Mouse (Mus musculus) thymus, adult 2 months (tissue): Measurements from ENCODE around the gene Hivep1. TPM values are rescaled to one million over a fixed set of nuclear protein-coding genes. Genes with fewer than 3 reads are reported as not detected.

ENCODE experiments used
- DNase-seq: peaks from one replicate; pipeline ENCODE4 v3.0.0; 2021
- H3K27ac ChIP-seq: fragments of 200-500 bp; 2 replicates; pipeline ENCODE4 v1.5.1; 2012; ENCODE audit warnings: low read length, control low read depth; ENCODE audit not compliant: control insufficient read depth, insufficient read depth
- H3K27me3 ChIP-seq: fragments of 200-500 bp; 2 replicates; pipeline ENCODE4 v1.6.1; 2012; ENCODE audit warnings: mild to moderate bottlenecking, low read length, moderate library complexity, mixed read lengths; ENCODE audit not compliant: control insufficient read depth, insufficient read depth
- H3K36me3 ChIP-seq: fragments of 200-500 bp; 2 replicates; pipeline ENCODE4 v1.6.1; 2012; ENCODE audit warnings: mild to moderate bottlenecking, low read length, moderate library complexity; ENCODE audit not compliant: control insufficient read depth, insufficient read depth
- H3K4me1 ChIP-seq: fragments of 200-500 bp; replicated peaks from 2 replicates; pipeline ENCODE4 v1.6.1; 2012; ENCODE audit warnings: low read length; ENCODE audit not compliant: control insufficient read depth, insufficient read depth
- H3K4me3 ChIP-seq: fragments of 200-500 bp; 2 replicates; pipeline ENCODE4 v1.5.1; 2012; ENCODE audit warnings: mild to moderate bottlenecking, low read length, control low read depth, moderate library complexity; ENCODE audit not compliant: control insufficient read depth, insufficient read depth
- CTCF ChIP-seq: fragments of 200-500 bp; IDR thresholded peaks from 2 replicates; pipeline ENCODE4 v1.5.1; 2012; ENCODE audit warnings: mild to moderate bottlenecking, control low read depth, low read length, moderate library complexity, borderline replicate concordance; ENCODE audit not compliant: control insufficient read depth, poor library complexity, insufficient read depth; ENCODE audit errors: extremely low read depth
- POLR2A ChIP-seq: fragments of 200-500 bp; IDR thresholded peaks from 2 replicates; pipeline ENCODE4 v1.6.1; 2012; ENCODE audit warnings: mild to moderate bottlenecking, low read length, control low read depth, moderate library complexity; ENCODE audit not compliant: control insufficient read depth, poor library complexity, insufficient read depth; ENCODE audit errors: extremely low read depth
- WGBS: fragments of 180-500 bp; shearing (Covaris S2); methylation state at CpG from one replicate; pipeline ENCODE4 v1.1.7; 2018; 5-methylcytosine and 5-hydroxymethylcytosine counted together
- polyA plus RNA-seq: library from polyadenylated mRNA; depleted of rRNA; stranded (reverse); fragments of >200 nt; gene quantifications from 2 replicates; pipeline ENCODE4 v1.2.3, GENCODE M21; 2012

Gene Hivep1
- polyA plus RNA-seq, 1 experiment, result 34.9 TPM

GRCm38 (mm10) chr13:42110416-42110815, 58.6 kb downstream of the Hivep1 start:
- no peak overlapping the region for H3K4me3 ChIP-seq
- no peak overlapping the region for H3K27ac ChIP-seq
- peaks cover 6% of the 10 kb centered on the region for H3K4me1 ChIP-seq
- H3K27me3 ChIP-seq, result no peaks in the 10 kb centered on the region
- no peaks in the 10 kb centered on the region for H3K36me3 ChIP-seq
- WGBS, result 85% methylated on average over 3 of the region's 3 CpGs
- no peak for DNase-seq
- TF ChIP-seq CTCF (no peak), POLR2A (no peak)

- Histone ChIP-seq H3K36me3 (no peaks in the 10 kb centered on the region), H3K4me3 (no peak overlapping the region), H3K4me1 (peaks cover 6% of the 10 kb centered on the region), H3K27ac (no peak overlapping the region), H3K27me3 (no peaks in the 10 kb centered on the region)
- no peak for DNase-seq
- TF ChIP-seq POLR2A (no peak), CTCF (no peak)
- WGBS, result 84% methylated on average over 6 of the region's 6 CpGs
Measured at GRCm38 (mm10) chr13:42112071-42112470, 60.2 kb downstream of the Hivep1 start.

- Histone ChIP-seq H3K36me3 (no peaks in the 10 kb centered on the region), H3K4me3 (no peak overlapping the region), H3K27ac (no peak overlapping the region), H3K27me3 (no peaks in the 10 kb centered on the region), H3K4me1 (peaks cover 6% of the 10 kb centered on the region)
- TF ChIP-seq CTCF, result no peak
- no peak for TF ChIP-seq POLR2A
- WGBS, result 91% methylated on average over 5 of the region's 5 CpGs
- no peak for DNase-seq
Measured at GRCm38 (mm10) chr13:42112748-42113147, 60.9 kb downstream of the Hivep1 start.

GRCm38 (mm10) chr13:42113601-42114000, 61.8 kb downstream of the Hivep1 start:
- Histone ChIP-seq H3K27me3 (no peaks in the 10 kb centered on the region), H3K4me1 (peaks cover 4% of the 10 kb centered on the region), H3K36me3 (no peaks in the 10 kb centered on the region), H3K27ac (no peak overlapping the region), H3K4me3 (no peak overlapping the region)
- TF ChIP-seq CTCF (no peak), POLR2A (no peak)
- 90% methylated on average over 7 of the region's 7 CpGs for WGBS
- DNase-seq, result no peak

GRCm38 (mm10) chr13:42116301-42116700, 64.5 kb downstream of the Hivep1 start:
- WGBS, result 95% methylated on average over 6 of the region's 6 CpGs
- peaks cover 4% of the 10 kb centered on the region for H3K4me1 ChIP-seq
- DNase-seq, result no peak
- TF ChIP-seq POLR2A (no peak), CTCF (no peak)
- no peak overlapping the region for H3K27ac ChIP-seq
- H3K27me3 ChIP-seq, result no peaks in the 10 kb centered on the region
- no peaks in the 10 kb centered on the region for H3K36me3 ChIP-seq
- no peak overlapping the region for H3K4me3 ChIP-seq

- Histone ChIP-seq H3K4me3 (no peak overlapping the region), H3K4me1 (no peaks in the 10 kb centered on the region), H3K27ac (no peak overlapping the region), H3K36me3 (no peaks in the 10 kb centered on the region), H3K27me3 (no peaks in the 10 kb centered on the region)
- 93% methylated on average over 2 of the region's 2 CpGs for WGBS
- no peak for TF ChIP-seq POLR2A
- DNase-seq, result no peak
Measured at GRCm38 (mm10) chr13:42119062-42119461, 67.2 kb downstream of the Hivep1 start.

- H3K27me3 ChIP-seq, result no peaks in the 10 kb centered on the region
- no peaks in the 10 kb centered on the region for H3K4me1 ChIP-seq
- DNase-seq, result no peak
- no peaks in the 10 kb centered on the region for H3K36me3 ChIP-seq
- no peak overlapping the region for H3K4me3 ChIP-seq
- TF ChIP-seq CTCF, result no peak
- no peak for TF ChIP-seq POLR2A
- no peak overlapping the region for H3K27ac ChIP-seq
- 94% methylated on average over 5 of the region's 5 CpGs for WGBS
Measured at GRCm38 (mm10) chr13:42121106-42121776, 69.4 kb downstream of the Hivep1 start.
